Mouse (Mus musculus) spleen, postnatal 10 days (tissue): ENCODE results near the gene Gdpd3.
"Not testable (repeated sequence)": the region's sequence is repeated elsewhere in the genome, so short reads cannot be mapped to it uniquely, and the experiment has no call there.

ENCODE experiments used
- DNase-seq, 2 experiments: peaks; one replicate each; pipeline ENCODE4 v3.0.0; 2021 to 2022; ENCODE audit warnings: low spot score in 2 of 2

Gdpd3 gene

GRCm38 (mm10) chr7:126760391-126760802 is 5.7 kb upstream of the Gdpd3 start:
- DNase-seq: peak in 1 of 2 experiments; percentile 44

DNA sequence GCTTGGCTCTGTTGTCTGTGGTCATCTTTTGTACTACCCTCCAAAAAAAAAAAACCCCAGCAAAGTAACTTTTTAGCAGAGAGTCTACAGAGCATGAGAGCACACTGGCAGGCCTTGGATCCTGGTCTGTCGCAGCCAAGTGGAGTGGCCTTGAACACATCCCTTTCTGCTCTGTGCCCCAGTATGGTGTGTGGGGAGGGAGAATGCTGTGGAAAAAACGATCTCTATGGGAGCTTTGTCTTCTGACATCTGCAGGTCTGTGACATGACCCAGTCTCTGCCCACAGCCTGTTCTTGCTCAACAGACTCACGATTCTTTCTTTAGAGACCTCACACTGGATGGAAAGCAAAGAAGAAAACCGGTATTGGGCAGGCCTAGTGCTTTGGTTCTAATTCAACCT is 5.2 kb upstream of the Gdpd3 start:
- DNase-seq: no peak

GRCm38 (mm10) chr7:126761529-126762067 is 4.5 kb upstream of the Gdpd3 start:
- no peak for DNase-seq

GRCm38 (mm10) chr7:126762471-126763008 is 3.6 kb upstream of the Gdpd3 start:
- DNase-seq: no peak

GRCm38 (mm10) chr7:126765540-126765939 is 594 bp upstream of the Gdpd3 start:
- peak in 1 of 2 experiments; percentile 70 for DNase-seq

DNA sequence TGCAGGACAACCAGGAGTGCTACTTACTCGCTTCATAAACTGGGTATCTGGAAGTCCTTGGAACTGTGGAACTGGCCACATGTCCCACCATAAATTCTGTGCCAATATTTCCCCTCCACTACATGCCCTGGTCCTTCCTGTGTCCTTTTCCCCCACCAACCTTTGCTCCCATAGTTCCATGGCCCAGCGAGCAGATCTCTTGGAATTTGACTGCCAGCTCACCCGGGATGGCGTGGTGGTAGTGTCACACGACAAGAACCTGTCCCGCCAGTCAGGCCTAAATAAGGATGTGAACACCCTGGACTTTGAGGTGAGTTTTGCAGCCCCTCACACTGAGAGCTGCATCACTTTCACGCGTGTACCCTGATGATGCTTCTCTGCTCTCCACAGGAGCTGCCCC is 867 bp downstream of the Gdpd3 start:
- no peak for DNase-seq

DNA sequence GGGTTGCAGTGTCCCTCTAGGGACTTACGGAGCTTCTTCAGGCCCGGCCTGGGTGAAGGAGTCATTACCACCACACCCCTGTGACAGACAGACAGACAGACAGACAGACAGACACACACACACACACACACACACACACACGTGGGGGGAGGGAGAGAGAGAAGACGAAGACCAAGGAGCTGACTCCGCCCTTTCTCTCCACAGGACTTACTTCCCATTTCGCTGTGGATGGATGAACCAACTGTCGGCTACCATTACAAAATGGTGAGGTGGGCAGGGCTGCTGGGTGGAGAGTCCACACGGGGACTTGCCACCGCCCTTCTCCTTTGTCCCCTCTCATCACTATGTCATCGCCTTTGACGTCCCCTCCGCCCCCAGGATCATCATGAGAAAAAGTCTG is 4.7 kb downstream of the Gdpd3 start:
- no peak for DNase-seq

DNA sequence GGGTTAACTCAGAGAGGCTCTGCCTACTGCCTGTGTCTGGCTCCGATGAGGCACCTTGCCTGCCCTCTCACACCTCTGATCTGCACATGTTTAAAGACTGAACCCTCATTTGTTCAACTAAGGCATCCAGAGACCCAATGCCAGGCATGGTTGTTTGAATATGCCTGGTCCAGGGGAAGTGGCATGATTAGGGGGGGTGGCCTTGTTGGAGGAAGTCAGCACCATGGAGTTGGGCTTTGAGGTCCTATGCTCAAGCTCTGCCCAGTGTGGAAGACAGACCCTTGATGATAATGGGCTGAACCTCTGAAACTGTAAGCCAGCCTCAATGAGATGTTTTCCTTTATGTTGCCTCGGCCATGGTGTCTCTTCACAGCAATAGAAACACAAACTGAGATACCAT is 7.2 kb downstream of the Gdpd3 start:
- no peak for DNase-seq

DNA sequence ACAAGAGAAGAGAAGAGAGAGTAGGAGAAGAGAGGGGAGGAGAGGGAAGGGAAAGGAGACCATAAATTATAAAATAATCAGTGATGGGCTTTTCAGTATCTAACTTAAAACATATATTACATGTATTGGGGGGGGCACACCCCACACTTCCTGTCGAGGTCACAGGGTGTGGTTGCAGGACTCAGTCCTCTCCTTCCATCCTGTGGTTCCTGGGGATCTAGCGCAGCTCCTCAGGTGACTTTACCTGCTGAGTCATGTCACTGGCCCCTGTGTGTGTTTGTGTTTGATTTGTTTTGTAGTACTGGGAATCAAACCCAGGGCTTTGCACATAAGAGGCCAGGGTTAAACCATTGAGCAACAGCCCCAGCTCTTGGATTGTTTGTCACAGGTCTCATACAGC is 8.3 kb downstream of the Gdpd3 start:
- no peak for DNase-seq

DNA sequence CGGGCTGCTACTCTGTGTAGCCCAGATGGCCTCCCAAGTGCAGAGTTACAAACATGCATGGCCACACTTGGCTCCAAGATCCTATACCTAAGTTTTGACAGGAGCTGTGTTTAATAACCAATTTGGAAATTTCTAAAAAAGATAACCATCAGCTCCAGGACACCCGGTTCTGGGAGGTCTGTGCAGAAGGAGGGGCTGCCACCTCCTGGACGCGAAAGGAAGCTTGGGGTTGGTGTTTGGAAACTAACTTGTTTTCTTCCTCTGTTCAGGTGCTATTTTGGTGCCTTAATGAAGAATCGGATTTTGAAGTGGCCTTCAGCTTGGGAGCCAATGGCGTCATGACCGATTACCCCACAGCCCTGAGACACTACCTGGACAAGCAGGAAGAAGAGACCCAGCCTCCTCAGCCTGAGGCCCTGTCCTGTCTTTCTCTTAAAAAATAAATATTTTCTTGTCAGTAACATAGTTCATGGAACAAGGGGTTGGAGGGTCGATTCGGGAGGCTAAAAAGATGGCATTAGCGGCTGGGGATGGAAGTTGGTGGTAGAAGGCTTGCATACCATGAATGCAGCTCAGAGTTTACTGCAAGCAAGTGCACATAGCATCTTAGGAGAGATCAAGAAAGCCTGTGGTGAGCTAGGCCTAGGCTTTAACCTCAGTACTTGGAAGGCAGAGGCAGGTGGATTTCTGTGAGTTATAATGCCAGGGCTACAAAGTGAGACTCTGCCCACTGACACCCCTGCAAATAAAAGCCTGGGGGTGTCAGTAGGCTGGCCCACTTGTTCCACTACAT is 9.2 kb downstream of the Gdpd3 start:
- DNase-seq: no peak

DNA sequence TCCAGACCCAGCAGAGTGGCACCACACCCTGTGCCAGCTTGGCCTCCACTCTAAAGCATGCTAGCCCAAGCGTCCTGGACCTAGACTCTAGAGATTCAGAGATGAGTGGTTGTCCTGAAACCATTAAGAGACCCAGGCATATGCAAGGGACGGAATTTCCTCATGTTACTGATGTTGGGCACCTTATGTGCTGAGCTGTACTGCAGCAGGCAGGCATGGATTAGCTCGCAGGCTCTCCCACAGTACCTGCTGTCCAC is 9.8 kb downstream of the Gdpd3 start:
- no peak for DNase-seq

GRCm38 (mm10) chr7:126776598-126777057 is 10.5 kb downstream of the Gdpd3 start, which contains the start of gene Ypel3:
Gene Ypel3 (plus strand): TSS chr7:126776955.
- DNase-seq: peak; percentile 89 to 97

DNA sequence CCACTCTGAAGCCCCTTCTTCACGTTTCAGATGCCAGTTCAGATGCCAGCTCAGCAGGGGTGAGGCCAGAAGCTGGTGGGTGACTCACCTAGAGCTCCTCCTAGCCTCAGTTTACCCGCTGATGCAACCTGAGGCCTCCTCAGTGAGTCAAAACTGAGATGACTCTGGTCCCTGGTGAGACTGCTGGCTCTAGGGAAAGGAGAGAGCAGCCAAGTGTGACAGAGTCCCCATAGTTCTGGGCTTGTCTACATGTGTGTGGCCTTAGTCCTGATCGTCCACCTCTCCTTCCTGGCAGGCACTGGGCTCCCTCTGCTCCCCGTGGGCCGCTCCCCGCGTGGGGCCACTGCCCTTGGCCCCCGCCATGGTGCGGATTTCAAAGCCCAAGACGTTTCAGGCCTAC is 11.3 kb downstream of the Gdpd3 start:
- DNase-seq: peak in 1 of 2 experiments; percentile 54

DNA sequence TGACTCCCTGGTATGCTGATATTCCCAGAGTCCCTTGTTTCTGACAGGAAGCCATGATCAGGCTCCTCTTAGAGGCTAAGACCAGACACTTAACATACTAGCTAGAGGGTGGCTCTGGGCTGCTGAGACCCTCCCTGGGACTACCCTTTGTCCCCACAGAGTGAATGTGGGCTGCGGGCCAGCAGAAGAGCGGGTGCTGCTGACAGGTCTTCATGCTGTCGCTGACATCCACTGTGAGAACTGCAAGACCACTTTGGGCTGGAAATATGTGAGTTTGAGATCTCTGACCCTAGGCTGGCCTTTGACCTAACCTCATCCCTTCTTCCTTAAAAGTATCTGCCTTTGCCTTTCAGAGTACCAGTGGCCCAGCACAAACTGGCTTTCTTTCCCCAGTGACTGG is 12.0 kb downstream of the Gdpd3 start:
- DNase-seq: no peak

DNA sequence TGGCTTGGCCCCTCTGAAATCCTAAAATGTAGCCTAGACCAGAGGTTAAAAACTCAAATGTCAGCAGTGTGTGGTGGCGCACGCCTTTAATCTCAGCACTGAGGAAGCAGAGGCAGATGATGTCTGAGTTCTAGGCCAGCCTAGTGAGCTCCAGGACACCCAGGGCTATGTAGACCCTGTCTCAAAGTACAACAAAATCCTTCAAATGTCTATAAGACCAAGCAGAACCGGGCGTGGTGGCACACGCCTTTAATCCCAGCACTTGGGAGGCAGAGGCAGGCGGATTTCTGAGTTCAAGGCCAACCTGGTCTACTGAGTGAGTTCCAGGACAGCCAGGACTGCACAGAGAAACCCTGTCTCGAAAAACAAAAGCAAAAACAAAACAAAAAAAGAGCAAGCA is 13.0 kb downstream of the Gdpd3 start:
- not testable (repeated sequence) for DNase-seq

- peak; percentile 89 to 95 for DNase-seq
Measured at GRCm38 (mm10) chr7:126779983-126780970, 14.1 kb downstream of the Gdpd3 start.

- DNase-seq: no peak
Measured at GRCm38 (mm10) chr7:126780971-126781635, 15.0 kb downstream of the Gdpd3 start, which contains the start of gene Tbx6. Gene Tbx6 (plus strand): TSS chr7:126781483.

- no peak for DNase-seq
Measured at GRCm38 (mm10) chr7:126781661-126782370, 15.7 kb downstream of the Gdpd3 start.

DNA sequence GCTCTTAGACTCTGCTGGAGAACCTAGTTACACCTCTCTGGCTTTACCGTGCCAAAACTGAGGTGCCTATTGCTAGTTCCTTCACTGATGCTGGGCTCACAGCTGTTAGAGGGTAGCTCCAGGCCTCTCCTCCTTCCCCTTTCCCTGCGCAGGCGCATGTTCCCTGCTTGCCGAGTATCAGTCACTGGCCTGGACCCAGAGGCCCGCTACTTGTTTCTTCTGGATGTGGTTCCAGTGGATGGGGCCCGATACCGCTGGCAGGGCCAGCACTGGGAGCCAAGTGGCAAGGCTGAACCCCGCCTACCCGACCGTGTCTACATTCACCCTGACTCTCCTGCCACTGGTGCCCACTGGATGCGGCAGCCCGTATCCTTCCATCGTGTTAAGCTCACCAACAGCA is 16.6 kb downstream of the Gdpd3 start:
- no peak for DNase-seq

DNA sequence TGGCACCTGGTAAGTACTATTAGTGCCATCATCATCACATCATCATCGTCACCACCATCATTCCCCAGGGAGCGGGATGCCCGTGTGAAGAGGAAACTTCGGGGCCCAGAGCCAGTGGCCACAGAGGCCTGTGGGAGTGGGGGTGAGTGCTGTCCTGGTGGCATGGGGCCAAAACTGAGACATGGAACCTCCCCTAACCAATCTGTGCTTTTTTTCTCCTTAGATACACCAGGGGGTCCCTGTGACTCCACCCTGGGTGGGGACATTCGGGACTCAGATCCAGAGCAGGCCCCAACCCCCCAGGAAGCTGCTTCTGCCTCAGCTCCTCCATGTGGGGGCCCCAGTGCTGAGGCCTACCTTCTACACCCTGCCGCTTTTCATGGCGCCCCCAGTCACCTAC is 18.3 kb downstream of the Gdpd3 start:
- DNase-seq: no peak

DNA sequence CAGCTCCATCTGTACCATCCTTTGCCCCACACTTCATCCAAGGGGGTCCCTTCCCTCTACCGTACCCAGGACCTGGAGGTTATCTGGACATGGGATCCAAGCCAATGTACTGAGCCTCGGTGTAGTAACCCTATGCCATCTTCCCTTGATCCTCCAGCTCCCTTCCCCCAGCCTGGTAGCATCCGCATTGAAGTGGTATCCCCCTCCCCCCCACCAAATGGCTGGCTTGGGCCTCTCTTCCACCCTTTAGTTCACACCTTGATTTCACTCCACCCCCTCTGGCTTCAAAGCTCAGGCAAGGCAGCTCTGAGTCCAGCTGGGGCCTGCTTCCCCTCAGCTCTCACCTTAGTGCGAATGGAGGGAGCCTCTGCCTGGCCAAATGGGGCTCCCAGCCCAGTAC is 18.9 kb downstream of the Gdpd3 start:
- no peak for DNase-seq
